Mouse (Mus musculus) forebrain, embryonic 10.5 days (tissue): ENCODE measurements at regions not wholly inside any gene's neighbourhood (a gene's known extent, or its start where the extent isn't known, plus 50 kb on each side); places are given as distances from the start of the nearest gene placed in this dataset.

Source experiments
- DNase-seq: peaks from one replicate; pipeline ENCODE4 v3.0.0-alpha.2; 2017; ENCODE audit warnings: low spot score; ENCODE audit errors: extremely low spot score
- H3K27ac ChIP-seq: fragments of 300-500 bp; sonication (generic); 2 replicates; pipeline ENCODE4 v1.5.1; 2016; ENCODE audit warnings: mild to moderate bottlenecking
- H3K27me3 ChIP-seq: fragments of 300-500 bp; sonication (generic); 2 replicates; pipeline ENCODE4 v1.6.1; 2016; ENCODE audit warnings: mild to moderate bottlenecking; ENCODE audit not compliant: poor library complexity, severe bottlenecking
- H3K36me3 ChIP-seq: fragments of 300-500 bp; sonication (generic); replicated peaks from 2 replicates; pipeline ENCODE4 v1.6.1; 2016; ENCODE audit warnings: mild to moderate bottlenecking, moderate library complexity
- H3K4me1 ChIP-seq: fragments of 300-500 bp; sonication (generic); 2 replicates; pipeline ENCODE4 v1.6.1; 2016
- H3K4me3 ChIP-seq: fragments of 300-500 bp; sonication (generic); 2 replicates; pipeline ENCODE4 v1.5.1; 2016; ENCODE audit warnings: mild to moderate bottlenecking, moderate library complexity
- H3K9me3 ChIP-seq: fragments of 300-500 bp; sonication (generic); 2 replicates; pipeline ENCODE4 v1.6.1; 2016; ENCODE audit warnings: mild to moderate bottlenecking, moderate library complexity
- WGBS: fragments of 180-500 bp; shearing (Covaris S2); methylation state at CpG from one replicate; pipeline ENCODE4 v1.1.7; 2016; 5-methylcytosine and 5-hydroxymethylcytosine counted together

DNA sequence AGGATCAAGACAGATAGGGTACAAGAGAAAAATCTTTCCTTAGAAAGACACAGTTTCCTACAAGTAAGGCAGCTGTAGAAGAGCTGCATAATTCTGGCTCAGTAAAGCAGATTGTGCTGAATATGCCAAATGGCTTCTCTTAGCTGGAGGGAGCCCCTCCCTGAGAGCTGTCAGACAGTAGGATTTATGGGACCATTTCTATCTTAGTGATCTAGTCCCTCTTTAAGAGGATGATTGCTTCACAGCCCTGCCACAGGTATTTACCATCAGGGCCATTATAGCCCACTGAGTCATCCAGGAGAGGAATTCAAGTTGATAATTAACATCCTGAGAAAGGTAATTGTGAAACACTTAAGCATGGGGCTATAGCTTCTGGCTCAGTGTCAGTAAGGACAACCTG, 101.5 kb upstream of the Cypt1 start:
- no peaks in the 10 kb centered on the region for H3K27me3 ChIP-seq
- no peak overlapping the region for H3K27ac ChIP-seq
- no peak overlapping the region for H3K4me3 ChIP-seq
- H3K9me3 ChIP-seq: no peaks in the 10 kb centered on the region
- DNase-seq: no peak
- no peaks in the 10 kb centered on the region for H3K36me3 ChIP-seq
- H3K4me1 ChIP-seq: no peaks in the 10 kb centered on the region

DNA sequence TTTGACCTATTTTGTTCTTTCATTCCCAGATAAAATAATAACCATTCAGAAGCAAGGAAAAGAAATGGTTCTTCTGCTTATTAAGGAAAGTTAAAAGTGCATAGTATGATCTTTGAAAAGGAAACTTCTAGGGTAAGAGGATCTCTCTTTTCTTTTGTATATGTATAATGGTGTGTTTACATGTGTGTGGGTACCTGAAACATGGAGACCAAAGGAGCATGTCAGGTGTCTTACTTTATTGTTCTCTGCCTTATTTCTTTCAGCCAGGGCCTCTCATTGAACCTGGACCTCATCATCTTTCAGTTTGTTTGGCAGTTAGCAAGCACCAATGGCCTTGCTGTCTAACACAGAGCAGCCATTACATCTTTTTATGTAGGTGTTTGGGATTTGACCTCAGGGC, 101.0 kb upstream of the Cypt1 start:
- H3K4me3 ChIP-seq: no peak overlapping the region
- H3K4me1 ChIP-seq: no peaks in the 10 kb centered on the region
- H3K36me3 ChIP-seq: no peaks in the 10 kb centered on the region
- no peaks in the 10 kb centered on the region for H3K9me3 ChIP-seq
- no peak for DNase-seq
- H3K27me3 ChIP-seq: no peaks in the 10 kb centered on the region
- no peak overlapping the region for H3K27ac ChIP-seq

DNA sequence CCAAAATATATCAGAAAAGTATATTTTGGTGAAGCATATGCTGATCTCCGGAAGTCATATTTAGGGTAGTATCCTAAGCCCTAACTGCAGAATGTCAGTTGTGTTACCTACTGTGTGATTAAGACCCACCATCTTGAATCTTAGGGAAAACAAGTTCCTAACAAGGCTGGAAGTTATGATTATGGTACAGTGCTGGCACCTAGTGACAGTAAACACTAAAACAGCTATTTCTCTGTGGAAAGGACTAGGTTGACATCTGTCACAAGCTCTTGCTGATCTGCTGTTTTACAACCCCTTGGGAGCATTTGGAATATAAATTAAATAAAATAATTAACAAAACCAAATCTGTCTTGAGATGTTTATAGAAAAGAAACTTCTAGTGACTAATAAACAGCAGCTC, 84.6 kb upstream of the Cypt1 start:
- no peaks in the 10 kb centered on the region for H3K36me3 ChIP-seq
- WGBS: 95% methylated on average over 1 of the region's 1 CpGs
- no peak for DNase-seq
- H3K9me3 ChIP-seq: no peaks in the 10 kb centered on the region
- H3K27ac ChIP-seq: no peak overlapping the region
- no peaks in the 10 kb centered on the region for H3K4me1 ChIP-seq
- no peaks in the 10 kb centered on the region for H3K27me3 ChIP-seq
- no peak overlapping the region for H3K4me3 ChIP-seq

- Histone ChIP-seq H3K27ac (no peak overlapping the region), H3K9me3 (no peaks in the 10 kb centered on the region), H3K4me1 (no peaks in the 10 kb centered on the region), H3K4me3 (no peak overlapping the region), H3K36me3 (no peaks in the 10 kb centered on the region), H3K27me3 (no peaks in the 10 kb centered on the region)
- peak; percentile 17 for DNase-seq
- WGBS: 8% methylated on average over 2 of the region's 2 CpGs
These were observed 72.1 kb upstream of the Cypt1 start for GRCm38 (mm10) chrX:16450496-16451078.
